Mouse (Mus musculus): ENCODE data around the gene Rhox2a. TPM values are rescaled to one million over a fixed set of nuclear protein-coding genes. Genes with fewer than 3 reads are reported as not detected.
"Not testable (repeated sequence)": the region's sequence is repeated elsewhere in the genome, so short reads cannot be mapped to it uniquely, and the experiment has no call there.

Gene Rhox2a
- not detected for total RNA-seq (2021)
- long read RNA-seq, experiment 1 = 0 reads
- long read RNA-seq, experiment 2 = 0 reads

GRCm38 (mm10) chrX:37244676-37245075 lies at the start of gene Rhox2a:
Gene Rhox2a (plus strand): TSS chrX:37244976.
- DNase-seq; H3K27ac ChIP-seq; intact Hi-C loops (cut with DNase I); H3K4me3 ChIP-seq: not testable (repeated sequence)

GRCm38 (mm10) chrX:37198676-37199075 lies 46.1 kb upstream of the Rhox2a start:
- intact Hi-C loops (cut with DNase I) = no loop called here
- no peak overlapping the region for H3K4me3 ChIP-seq
- no peak overlapping the region for H3K27ac ChIP-seq
- DNase-seq = no peak
- no peak for TF ChIP-seq CTCF (IDR thresholded peaks at IDR 0.05)

GRCm38 (mm10) chrX:37210941-37211340 lies 33.8 kb upstream of the Rhox2a start, which contains the start of gene Gm9:
Gene Gm9 (minus strand): TSS chrX:37211041.
- Histone ChIP-seq H3K4me3 (no peak within 1 kb of the TSS), H3K27ac (no peak within 1 kb of the TSS)
- TF ChIP-seq CTCF (IDR thresholded peaks at IDR 0.05) = no peak
- no peak for DNase-seq
- intact Hi-C loops (cut with DNase I) = no loop called here

GRCm38 (mm10) chrX:37222158-37222557 lies 22.6 kb upstream of the Rhox2a start, which contains the start of gene Rhox1:
Gene Rhox1 (minus strand): TSS chrX:37222258.
- H3K27ac ChIP-seq; DNase-seq; intact Hi-C loops (cut with DNase I); H3K4me3 ChIP-seq: not testable (repeated sequence)

- DNase-seq; H3K4me3 ChIP-seq; H3K27ac ChIP-seq; intact Hi-C loops (cut with DNase I): not testable (repeated sequence)
These were observed 4.8 kb downstream of the Rhox2a start, which contains the start of gene Rhox3a for GRCm38 (mm10) chrX:37249619-37250018. Gene Rhox3a (plus strand): TSS chrX:37249919.

- H3K4me3 ChIP-seq; intact Hi-C loops (cut with DNase I): not testable (repeated sequence)
These were observed 20.3 kb downstream of the Rhox2a start, which contains the start of gene Rhox4a for GRCm38 (mm10) chrX:37265038-37265437. Gene Rhox4a (plus strand): TSS chrX:37265338.

More at GRCm38 (mm10) chrX:37265038-37265437, 20.3 kb downstream of the Rhox2a start, which contains the start of gene Rhox4a:
- not testable (repeated sequence) for DNase-seq, H3K27ac ChIP-seq

Other genes with a start within 250 kb of the Rhox2a start
- not detected for gene Sowahd, start 196.1 kb upstream of the Rhox2a start, total RNA-seq (2021)
- 100 to 1,000 TPM; 265 to 297 TPM for gene Rpl39, start 159.6 kb upstream of the Rhox2a start, total RNA-seq (2021)
- 10 to 100 TPM in 1 of 2 experiments, 1 to 10 TPM in 1; 9.4 to 10.1 TPM for gene Upf3b, start 134.7 kb upstream of the Rhox2a start, total RNA-seq (2021)
- 10 to 100 TPM in 1 of 2 experiments, 1 to 10 TPM in 1; 6.1 to 10.1 TPM for gene Nkap, start 118.2 kb upstream of the Rhox2a start, total RNA-seq (2021)
- gene Akap14, start 76.1 kb upstream of the Rhox2a start, total RNA-seq (2021) = not detected
- gene Ndufa1, start 53.8 kb upstream of the Rhox2a start, total RNA-seq (2021) = 100 to 1,000 TPM; 357 to 460 TPM
- 1 to 10 TPM; 1.7 to 2.6 TPM for gene Rnf113a1, start 53.7 kb upstream of the Rhox2a start, total RNA-seq (2021)
- gene Gm9, start 33.9 kb upstream of the Rhox2a start, total RNA-seq (2021) = not detected
- not detected for gene Rhox1, start 22.7 kb upstream of the Rhox2a start, total RNA-seq (2021)
- not detected for gene Rhox3a, start 4.9 kb downstream of the Rhox2a start, total RNA-seq (2021)
- not detected for gene Rhox4a, start 20.4 kb downstream of the Rhox2a start, total RNA-seq (2021)
- not detected for gene Rhox3a2, start 135.1 kb downstream of the Rhox2a start, total RNA-seq (2021)
- gene Rhox4a2, start 145.9 kb downstream of the Rhox2a start, total RNA-seq (2021) = not detected
- gene Rhox2b, start 167.1 kb downstream of the Rhox2a start, total RNA-seq (2021) = not detected
- gene Rhox4b, start 187.5 kb downstream of the Rhox2a start, total RNA-seq (2021) = not detected
- not detected for gene Rhox2c, start 208.7 kb downstream of the Rhox2a start, total RNA-seq (2021)
- gene Rhox3c, start 213.6 kb downstream of the Rhox2a start, total RNA-seq (2021) = not detected
- not detected for gene Rhox4c, start 235.4 kb downstream of the Rhox2a start, total RNA-seq (2021)
- gene Rhox2d, start 248.5 kb downstream of the Rhox2a start, total RNA-seq (2021) = not detected

Measured in gastrocnemius, adult 2 months (tissue).